Mouse (Mus musculus) embryo, embryonic 9.5 days (tissue): ENCODE measurements around the gene Exoc2.

Experiments
- DNase-seq: peaks from one replicate; pipeline ENCODE4 v3.0.0-alpha.2; 2017; ENCODE audit errors: extremely low spot score

Exoc2 gene

DNA sequence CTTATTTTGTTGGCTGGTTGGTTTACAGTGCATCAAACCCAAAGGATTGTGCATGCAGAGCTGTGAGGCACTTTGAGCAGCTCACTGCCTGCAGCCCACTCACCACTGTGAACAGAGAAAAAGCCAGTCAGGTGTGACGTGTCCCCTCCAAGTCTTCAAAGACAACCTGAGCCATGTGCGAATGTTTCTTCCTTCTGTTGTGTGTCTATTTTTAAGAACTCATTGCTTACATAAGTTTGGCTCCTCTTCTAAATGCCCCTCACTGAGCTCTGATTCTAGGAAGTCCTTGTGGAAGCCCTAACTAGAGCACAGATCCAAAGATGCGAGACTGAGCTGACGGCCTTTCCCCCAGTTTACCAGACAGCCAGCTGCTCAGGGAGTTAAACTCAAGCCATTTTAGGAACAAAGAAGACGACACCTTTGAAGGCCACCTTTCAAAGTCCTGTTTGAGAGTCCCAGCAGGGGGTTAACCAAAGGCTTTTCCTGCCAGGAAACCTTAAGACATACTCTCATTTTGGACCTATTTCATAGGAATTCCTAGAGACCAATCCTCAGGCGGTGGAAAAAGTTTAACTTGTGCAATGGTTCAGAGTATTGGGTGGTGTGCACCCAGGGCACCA is 79.8 kb downstream of the Exoc2 start:
- no peak for DNase-seq

DNA sequence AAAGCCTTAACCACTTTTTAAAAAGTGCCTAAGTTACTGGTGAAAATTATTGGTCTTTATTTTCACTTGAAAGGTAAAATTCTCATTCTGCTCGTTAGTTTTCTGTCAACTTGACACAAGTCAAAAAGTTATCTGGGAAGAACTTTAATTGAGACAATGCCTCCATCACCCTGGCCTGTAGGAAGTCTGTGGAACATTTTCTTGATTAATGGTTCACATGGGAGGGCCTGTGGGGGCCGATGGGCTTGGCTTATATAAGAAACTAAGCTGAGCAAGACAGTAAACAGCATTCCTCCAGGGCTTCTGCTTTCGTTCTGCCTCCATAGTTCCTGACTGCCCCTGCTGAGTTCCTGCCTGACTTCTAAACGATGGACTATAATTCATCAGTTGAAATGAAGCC is 81.6 kb downstream of the Exoc2 start:
- no peak for DNase-seq

DNA sequence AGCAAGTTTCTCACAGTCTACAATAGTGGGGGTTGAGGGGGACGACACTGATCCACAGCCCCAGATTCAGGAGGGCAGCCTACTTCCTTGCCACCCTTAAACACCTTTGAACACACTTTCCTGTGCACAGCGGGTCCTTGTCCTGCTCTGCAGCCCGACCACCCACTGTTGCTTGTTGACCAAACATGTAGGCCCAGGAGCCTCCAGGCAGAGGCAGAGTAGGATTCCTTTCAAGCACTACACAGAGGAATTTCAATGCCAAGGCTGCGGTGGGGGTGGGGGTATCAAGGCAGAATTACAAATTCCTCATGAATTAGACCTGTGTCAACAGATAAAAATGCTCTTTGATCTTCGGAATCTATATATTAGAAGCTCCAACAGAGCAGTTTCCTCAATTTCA is 82.7 kb downstream of the Exoc2 start:
- DNase-seq: no peak

DNA sequence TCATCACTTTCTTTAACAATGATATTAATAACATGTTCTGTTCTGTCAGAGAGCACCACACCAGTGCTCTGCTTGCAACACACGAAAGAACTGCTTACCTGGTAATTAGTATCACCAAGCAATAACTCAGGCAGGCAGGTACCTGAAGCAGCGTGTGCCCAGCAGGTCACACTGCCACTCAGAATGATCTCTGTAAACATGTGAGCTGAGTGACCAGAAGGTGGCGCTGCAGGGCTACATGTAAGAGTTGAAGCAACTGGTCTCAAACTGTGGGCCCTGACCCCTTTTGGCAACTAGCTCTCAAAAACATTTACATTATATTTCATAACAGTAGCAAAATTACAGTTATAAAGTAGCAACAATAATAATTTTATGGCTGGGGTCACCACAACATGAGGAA is 85.4 kb downstream of the Exoc2 start:
- DNase-seq: peak; percentile 68

DNA sequence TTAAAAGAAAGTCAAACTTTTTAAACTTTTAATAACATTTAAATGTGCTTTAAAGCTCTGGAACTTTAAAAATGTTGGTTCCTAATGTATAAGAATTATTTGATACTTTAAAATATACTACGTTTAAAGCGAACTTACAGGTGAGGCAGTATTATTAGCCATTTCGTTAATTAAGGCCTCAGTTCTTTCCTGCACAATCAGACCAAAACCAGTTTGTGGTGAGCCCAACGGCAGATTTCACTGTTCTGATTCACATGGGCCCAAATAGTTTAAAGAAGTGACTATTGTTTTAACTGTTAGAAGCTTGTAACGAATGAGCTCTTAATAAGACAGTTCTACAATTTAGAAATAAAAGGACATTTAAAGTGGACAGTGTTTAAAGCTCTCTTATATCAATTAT is 93.6 kb downstream of the Exoc2 start:
- no peak for DNase-seq

DNA sequence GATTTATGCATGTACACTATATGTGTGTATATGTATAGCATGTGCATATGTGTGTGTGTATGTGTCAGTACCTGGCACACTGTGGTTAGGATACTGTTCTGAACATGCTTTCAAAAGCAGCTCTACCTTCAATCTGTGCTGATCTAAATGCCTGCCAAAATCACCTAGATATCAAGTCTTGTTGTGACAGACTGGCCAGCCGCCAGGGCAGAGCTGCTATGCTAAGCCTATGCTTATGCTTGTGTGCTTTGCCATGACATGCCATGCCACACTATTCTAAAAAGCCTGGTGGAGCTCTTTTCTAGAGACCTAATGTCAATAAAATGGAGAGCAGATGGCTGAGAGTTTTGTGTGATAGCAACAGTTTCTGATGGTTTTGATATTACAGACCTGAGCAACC is 94.0 kb downstream of the Exoc2 start:
- DNase-seq: no peak

DNA sequence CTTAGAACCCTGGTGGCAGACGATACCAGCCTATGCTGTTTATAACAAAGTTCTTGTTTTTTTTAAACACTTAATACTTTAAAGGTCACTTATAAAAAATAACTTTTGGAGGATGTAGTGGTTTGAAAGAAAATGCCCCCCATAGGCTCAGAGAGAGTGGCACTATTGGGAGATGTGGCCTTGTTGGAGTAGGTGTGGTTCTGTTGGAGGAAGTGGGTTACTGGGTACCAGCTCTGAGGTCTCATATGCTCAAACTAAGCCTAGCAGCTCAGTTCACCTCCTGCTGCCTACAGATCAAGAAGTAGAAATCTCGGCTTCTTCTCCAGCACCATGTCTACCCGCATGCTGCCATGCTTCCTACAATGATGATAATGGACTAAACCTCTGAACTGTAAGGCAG is 98.1 kb downstream of the Exoc2 start:
- no peak for DNase-seq

DNA sequence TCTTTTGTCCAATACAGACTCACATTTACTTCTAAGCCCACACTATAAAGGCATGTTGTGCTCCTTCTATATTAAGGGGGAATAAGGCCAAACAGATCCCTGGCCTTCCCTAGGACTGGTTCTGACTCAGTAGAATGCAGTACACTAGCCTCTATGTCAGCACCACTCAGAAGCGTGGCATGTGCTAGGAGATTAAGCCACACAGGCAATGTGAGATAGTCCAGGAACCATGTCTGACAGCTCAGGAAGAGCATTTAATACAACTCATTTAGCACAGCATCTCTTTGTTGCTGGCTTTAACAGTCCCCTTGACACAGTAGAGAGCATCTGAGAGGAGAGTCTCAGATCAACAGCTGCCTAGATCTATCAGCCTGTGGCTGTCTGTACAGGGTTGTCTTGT is 100.4 kb downstream of the Exoc2 start:
- DNase-seq: no peak

DNA sequence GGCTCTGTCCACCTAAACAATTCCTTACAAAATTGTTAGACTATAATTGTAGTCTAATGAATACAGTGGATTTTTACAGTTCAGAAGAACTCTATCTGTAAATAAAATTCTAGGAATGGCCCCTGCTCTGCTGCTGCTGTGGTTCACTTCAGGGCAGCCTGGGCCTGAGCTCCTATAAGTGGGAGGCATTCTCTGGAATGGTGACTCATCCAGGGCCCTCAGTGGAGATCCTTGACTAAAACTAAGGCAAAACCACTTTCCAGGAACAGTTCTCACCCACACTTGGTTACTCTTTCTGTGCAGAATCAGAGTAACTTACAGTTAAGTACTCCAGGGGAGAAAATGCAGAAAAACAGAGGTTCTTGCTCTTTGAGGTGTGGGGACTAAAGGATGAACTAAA is 108.4 kb downstream of the Exoc2 start:
- DNase-seq: no peak

DNA sequence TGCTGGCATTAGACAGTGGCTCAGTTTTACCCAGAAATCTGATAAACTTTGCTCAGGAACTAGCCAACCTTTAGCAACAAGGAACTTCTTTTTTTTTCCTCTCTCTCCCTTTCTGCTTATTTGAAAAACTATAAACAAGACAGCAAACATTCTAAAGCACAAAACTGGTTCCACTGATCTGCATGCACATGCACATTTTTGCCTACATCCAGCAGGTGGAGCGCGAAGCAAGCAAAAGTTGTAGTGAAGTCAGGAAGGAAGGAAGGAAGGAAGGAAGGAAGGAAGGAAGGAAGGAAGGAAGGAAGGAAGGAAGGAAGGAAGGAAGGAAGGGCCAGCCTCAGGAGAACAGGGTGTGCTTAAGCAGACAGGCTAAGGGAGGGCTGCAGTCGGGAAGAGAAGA is 109.9 kb downstream of the Exoc2 start:
- DNase-seq: no peak

DNA sequence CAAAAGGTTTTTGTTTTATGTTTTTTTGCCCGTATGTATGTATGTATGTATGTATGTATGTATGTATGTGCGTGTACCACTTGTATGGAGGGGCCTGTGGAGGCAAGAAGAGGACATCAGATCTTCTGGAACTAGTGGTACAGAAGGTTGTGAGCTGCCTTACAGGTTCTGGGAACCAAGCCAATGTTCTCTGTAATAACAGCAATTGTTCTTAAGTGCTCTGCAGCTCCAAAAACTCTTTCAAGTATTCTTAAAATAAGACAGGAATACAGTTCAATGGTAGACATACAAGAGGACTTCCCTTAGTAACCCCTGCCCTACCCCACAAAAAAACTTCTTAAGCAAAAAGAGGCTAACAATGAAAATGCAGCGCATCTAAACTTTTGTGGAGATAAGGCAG is 115.5 kb downstream of the Exoc2 start:
- no peak for DNase-seq

DNA sequence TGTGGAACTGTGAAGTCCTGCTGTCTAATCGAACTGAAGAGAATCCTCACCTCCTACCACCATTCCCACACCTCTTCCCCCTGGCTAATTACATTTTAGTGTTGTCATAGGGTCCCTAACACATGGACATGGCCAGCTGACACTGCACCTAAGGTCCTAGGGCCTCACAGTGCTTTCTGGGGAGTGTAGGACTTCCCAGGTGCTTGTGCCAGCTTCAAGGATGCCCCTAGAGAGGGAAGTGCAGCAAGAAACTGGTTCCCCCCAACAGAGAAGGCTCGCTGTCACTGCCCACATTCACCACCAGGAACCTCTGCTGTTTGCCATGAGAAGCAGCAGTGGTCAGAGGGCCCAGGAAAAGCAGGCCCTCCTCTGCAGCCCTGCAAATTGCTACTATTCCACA is 123.2 kb downstream of the Exoc2 start:
- no peak for DNase-seq

DNA sequence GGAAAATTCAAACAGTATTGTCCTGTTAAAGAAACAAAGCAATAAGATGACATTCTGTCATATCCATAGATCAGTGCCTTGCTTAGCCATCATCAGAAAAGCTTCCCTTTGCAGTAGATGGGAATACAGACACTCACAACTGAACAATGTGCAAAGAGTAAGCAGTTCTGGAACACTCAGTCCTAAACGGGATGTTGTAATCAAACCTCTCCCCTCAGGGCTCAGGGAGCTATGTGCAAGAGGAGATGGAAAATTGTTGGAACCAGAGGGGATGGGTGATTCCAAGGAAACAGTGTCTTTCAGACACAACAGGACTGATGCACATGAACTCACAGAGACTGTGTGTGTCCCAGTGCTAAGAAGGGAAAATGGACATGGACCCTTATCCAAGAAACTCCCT is 125.9 kb downstream of the Exoc2 start:
- DNase-seq: no peak

DNA sequence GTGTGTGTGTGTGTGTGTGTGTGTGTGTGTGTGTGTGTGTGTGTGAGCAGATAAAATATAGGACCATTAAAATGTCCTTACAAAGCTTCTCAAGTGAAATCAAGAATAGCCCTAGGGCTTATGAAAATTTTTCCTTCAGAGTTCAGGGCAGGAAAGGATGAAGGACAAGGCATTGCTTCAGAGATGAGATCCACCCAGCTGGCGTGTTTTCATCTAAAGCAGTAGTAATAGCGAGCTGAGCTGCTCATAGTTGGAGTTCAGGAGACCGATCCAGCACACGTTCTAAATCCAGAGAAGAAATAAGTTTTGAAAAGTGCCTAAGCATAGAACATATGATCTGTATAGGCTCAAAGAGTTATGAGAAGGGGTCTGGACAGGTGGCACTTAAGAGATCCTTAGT is 127.4 kb downstream of the Exoc2 start:
- DNase-seq: no peak

DNA sequence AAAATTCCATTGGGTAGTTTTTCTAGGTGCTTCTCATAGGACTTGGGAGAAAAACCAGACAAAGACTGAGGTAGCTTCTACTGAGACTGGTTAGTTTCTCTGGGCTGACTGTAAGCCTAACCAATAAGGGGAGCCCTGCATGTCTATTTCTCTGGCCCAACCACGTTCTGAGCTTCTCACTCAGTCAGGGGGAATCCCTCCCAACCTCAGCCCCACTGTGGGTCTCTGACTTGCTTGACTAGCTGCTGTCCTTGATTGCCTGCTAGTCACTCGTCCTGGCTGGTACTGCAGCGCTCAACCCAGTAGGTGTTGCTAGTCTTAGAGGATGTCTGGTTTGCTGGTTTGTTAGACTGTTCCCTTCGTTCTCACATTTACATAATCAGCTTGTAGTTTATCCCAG is 130.8 kb downstream of the Exoc2 start:
- DNase-seq: no peak

DNA sequence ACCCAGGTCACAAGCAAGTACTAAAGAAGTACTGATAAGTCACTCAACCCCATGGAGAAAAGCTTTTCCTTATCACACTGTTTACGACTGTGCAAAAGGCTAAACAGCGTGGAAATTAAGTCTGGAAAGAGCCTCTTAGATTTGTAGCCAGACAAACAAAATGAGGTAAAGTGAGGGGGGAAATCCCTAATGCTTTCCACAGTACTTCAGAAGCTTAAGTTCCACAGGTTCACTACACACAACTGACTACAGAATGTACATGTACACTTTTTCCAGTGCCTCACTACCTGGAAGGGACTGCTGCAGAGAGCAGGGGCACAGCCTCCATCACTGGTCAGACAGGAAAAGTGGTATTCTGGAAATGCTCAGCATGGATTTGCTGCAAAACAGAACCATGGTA is 132.1 kb downstream of the Exoc2 start:
- no peak for DNase-seq

DNA sequence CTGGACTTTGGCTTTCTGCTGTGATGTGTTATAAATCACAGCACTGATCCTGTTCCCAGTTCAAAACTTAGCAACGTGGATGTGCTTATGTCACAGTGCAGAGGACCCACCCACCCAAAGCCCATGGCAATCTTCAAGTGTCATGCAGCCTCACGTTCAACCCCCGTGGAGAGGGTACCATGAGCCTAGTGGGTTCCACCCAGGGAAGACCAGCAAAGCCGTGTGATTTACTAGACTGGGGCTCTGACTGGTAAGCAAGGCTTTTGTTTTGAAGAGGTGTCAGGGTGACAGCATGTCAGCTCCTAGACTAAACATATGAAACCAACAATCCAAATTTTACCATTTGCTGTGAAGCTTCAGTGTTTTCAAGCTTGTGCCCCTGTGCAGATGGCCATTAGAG is 132.6 kb downstream of the Exoc2 start:
- DNase-seq: no peak

DNA sequence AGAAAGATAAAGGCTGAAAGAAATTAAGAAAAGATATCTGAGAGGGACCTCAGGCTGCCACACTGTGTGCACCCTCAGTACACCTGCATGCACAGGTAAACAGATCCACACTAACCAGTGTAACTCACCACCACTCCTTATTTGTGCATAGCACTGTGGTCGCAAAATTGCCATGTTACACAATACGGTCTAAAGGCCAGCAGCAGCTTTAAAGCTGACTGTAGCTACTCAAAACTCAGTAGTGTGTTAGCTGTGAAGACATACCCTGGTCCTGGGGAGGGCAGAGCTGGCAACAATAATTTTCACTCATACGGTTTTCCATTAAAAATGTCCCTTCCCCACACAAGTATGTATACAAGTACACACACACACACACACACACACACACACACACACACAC is 133.2 kb downstream of the Exoc2 start:
- no peak for DNase-seq

DNA sequence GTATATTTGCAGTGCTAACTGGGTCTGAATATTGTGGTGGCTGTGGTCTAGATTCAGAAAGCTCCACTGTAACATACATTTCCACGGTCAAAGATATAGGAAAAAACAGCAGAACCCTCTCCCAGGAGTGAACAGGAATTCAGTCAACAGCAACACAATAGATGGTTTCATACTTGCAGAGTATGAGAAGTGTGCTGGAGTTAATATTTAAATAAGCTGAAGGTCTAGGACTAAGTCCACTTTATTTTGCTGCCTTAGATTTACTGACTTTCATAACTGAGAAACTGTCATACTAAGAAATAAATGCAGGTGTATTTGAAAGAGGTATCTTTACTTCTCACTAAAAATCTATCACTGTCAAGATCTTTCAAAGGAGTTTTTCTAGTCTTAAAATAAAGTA is 137.6 kb downstream of the Exoc2 start:
- no peak for DNase-seq

DNA sequence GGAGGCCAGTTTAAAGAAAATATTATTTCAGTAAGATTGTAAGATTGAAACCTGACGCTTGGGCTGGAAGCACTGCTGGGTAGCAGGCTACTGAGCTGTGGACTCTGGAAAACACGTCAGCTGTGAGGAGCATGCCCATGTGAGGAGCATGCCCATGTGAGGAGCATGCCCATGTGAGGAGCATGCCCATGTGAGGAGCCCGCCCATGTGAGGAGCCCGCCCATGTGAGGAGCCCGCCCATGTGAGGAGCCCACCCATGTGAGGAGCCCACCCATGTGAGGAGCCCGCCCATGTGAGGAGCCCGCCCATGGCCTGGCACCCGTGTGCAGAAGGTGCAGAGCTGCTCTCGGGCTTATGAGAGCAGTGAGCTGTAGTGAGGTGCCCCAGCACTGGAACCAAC is 139.0 kb downstream of the Exoc2 start:
- no peak for DNase-seq

DNA sequence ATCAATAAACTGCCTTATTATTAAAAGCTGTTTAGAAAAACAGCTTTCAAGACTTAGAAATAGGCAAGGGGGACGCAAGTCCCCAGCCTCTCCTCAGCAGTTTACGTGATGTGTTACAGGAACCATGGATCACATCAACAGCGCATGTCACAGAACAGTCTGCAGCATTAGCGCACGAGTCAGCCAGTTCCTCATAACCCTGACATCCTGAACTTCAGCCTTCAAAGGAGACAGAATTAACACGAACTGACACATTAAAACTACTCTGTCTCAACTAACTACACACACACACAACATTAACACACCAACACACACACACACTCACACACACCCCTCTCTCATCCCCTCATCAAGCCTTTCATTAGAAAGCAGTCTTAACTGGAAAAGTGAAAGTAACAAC is 139.5 kb downstream of the Exoc2 start:
- no peak for DNase-seq

DNA sequence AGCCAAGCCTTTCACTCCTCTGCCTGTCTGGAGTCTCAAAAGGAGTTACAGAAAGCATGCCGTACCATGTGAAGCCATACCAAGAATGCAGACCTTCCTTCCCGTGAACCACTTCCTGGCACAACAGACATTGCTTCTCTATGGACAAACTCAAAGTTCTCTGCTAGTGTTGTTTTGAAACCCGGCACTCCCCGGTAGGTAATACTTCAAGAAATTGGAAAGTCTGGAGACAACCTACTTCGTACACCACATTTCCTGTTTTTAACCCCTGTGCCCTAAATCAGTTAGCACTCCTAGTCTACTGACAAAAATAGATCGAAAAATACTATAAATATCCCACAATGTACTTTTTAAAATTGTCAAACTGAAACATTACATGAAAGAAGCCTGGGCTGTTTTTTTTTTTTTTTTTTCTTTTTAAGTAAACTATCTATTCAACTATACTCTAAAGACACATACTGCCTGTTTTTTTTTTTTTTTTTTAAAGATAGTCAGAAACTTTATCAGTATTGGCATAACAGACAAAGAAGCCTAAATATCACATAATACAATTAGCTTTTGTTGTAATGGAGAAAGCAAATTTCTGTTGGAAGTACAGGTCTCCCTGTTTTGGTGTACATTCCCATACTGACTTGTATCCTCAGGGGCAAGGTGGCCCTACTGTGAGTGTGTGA is 140.3 kb downstream of the Exoc2 start:
- DNase-seq: no peak

DNA sequence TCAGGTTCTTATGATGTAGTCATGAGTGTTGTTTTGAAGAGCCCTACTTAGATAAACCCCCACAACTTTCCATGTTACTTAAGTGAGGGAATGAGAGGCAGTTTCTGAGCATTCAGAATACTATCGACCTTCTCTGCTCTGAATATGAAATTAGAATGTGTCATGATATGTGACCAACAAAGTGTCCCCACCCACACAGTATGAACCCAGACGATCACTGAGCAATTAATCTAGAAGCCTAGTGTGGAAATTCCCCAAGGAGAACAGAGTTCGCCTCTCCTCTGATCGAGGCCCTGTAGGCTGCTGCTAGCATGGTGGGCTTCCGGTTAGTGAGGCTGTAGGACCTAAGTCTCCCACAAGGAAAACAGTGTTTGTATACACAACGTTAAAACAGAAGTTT is 142.5 kb downstream of the Exoc2 start:
- no peak for DNase-seq

DNA sequence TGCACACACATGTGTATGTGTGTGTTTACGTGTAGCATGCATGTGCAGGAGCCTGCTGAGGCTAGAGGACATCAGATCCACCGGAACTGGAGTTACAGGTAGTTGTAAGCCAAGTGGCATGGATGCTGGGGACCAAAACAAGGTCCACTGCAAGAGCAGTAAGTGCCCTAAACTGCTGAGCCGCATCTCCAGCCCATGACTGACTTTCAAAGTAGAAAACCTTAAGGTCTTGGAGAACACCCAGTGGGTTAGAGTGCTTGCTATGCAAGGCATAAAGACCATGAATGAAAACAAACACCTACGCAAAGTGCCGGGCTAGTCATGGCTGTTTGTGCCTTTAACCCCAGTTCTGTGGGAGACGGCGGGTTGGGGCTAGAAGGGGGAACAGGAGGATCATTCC is 147.4 kb downstream of the Exoc2 start:
- no peak for DNase-seq
